Mouse (Mus musculus): ENCODE measurements around the gene Myog.

DNA sequence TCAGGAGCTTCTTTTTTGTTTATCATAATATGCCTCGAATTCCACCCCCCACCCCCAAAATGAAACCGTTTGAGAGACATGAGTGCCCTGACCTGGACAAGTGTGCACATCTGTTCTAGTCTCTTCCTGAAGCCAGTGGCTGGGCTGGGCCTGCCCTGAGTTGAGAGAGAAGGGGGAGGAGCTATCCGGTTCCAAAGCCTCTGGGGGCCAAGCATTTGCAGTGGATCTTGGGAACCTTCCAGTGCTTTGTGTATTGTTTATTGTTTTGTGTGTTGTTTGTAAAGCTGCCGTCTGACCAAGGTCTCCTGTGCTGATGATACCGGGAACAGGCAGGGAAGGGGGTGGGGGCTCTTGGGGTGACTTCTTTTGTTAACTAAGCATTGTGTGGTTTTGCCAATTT lies 2.3 kb downstream of the Myog start:
- TF ChIP-seq CTCF (IDR thresholded peaks at IDR 0.05; ENCODE audit: control insufficient read depth, insufficient read depth, low read length): no peak
- no peak for TF ChIP-seq POLR2A (IDR thresholded peaks at IDR 0.05; ENCODE audit: borderline replicate concordance, control insufficient read depth, low read depth, low read length)
